Mouse (Mus musculus) retina, postnatal 7 days (tissue): ENCODE measurements at regions not wholly inside any gene's neighbourhood (a gene's known extent, or its start where the extent isn't known, plus 50 kb on each side); places are given as distances from the start of the nearest gene placed in this dataset.
"Not testable (repeated sequence)": the region's sequence is repeated elsewhere in the genome, so short reads cannot be mapped to it uniquely, and the experiment has no call there.

Experiments used
- DNase-seq: peaks from one replicate; pipeline ENCODE4 v3.0.0-alpha.2; 2012; ENCODE audit warnings: low read depth, low spot score

- DNase-seq = no peak
Measured at GRCm38 (mm10) chr8:37048912-37049692, 55.7 kb downstream of the AI429214 start.

GRCm38 (mm10) chr8:37049969-37050683, 56.7 kb downstream of the AI429214 start:
- DNase-seq = no peak

GRCm38 (mm10) chr8:37050684-37051028, 57.3 kb downstream of the AI429214 start:
- no peak for DNase-seq

GRCm38 (mm10) chr8:37056376-37056775, 63.0 kb downstream of the AI429214 start:
- DNase-seq = no peak

DNA sequence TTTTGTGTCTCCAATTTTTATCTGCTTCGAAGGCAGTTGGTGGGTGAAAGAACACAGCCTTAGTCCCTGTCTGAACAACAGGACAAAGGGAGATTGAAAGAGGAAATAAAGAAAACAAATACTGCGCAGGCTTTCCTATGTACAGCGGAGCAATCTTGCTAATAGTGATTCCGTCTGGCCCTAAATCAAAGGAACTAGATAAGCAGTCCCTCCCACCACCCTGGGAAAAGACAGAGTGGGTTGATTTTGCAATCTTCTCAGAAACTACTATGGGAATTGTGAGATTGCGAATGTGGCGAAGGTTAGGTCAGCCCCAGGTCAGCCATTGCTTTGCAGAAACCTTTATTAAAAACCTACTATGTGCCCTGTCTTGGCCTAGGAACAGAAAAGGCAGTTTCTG, 65.0 kb downstream of the AI429214 start:
- DNase-seq = no peak

GRCm38 (mm10) chr8:37062012-37062944, 68.9 kb downstream of the AI429214 start:
- DNase-seq = peak; percentile 80

DNA sequence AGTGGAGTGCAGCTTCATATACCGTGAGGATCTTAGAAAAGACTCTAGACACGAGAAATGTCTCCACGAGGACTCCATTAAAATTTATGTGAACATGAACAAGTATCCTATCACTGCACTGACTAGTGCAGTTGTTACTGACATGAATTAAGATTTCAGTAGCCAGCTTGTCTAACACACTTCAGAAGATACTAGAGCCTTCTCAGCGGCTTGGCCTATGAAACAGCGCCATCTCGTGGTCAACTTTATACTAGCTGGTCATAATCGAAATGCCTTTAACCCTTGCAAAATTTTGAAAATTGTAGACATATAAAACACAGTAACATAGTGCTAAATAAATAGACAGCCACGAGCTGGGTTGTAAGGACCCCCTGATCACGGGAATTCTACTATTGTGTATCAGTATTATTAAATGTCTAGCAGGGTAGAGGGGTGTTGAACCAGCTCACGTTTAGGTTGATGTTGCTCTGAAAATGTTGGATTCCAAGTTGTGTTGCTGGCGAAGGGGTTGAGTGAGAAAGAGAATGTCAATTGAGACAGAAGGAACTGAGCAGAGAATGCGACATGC, 70.4 kb downstream of the AI429214 start:
- peak; percentile 67 for DNase-seq

GRCm38 (mm10) chr8:37072905-37073304, 79.5 kb downstream of the AI429214 start:
- no peak for DNase-seq

DNA sequence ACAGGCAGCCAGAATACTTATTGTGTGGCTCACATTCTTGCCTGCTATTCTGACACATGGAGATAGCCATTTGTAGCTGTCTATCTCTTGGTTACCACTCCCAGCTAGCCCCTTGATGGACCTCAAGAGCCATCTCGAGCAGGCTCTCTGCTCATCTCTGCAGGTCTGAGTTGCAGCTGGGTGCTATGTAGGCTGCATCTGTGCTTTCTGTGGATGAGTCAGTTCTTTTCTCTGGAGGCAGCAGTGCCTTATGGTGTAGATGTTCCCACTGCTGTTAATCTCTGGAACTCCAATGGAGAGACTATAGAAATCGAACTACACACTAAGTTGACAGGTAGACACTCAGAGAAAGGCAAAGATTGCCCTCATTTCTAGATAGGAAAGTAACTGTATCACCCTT, 106.3 kb downstream of the AI429214 start:
- DNase-seq = no peak

- not testable (repeated sequence) for DNase-seq
Measured at GRCm38 (mm10) chr8:37112386-37112785, 119.0 kb downstream of the AI429214 start.

DNA sequence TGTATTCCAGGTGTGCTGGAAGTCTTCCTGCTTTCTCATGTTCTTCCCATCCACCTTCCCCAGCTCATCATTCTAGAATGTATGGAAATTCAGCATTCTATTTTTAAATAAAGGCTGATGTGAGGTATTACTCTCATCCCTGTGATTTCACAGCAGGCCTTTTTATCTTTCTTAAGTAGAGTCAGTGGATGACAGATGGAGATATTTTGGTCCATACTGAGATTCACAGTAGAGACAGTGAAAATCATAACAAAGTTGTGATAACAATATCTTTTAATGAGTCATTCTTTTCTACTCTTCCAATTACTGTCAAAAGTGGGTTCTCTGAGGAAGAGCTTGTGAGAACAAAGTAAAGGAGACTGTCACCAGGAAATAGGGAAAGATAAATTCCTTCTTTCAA, 132.4 kb downstream of the AI429214 start:
- no peak for DNase-seq

- DNase-seq = no peak
Measured at GRCm38 (mm10) chr8:37129670-37130069, 136.3 kb downstream of the AI429214 start.

DNA sequence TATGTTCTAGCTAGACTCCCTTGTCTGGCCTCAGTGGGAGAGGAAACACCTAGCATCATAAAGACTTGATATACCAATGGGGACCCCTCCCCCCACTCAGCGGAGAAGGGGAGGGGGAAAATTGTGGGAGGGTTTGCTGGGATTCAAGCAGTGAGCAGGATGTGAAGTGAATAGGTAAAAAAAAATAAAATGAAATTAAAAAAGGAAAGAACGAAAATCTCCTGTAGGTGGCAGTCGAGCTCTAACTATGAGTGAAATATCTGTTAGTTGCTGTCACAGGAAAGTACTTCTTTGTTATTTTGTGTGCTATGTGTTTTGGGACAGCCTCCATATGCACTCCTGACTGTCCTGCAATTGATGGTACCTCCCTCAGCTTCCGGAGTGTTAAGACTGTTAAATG, 138.6 kb downstream of the AI429214 start:
- DNase-seq = peak; percentile 21

GRCm38 (mm10) chr8:37134192-37134964, 141.0 kb downstream of the AI429214 start:
- DNase-seq = no peak

DNA sequence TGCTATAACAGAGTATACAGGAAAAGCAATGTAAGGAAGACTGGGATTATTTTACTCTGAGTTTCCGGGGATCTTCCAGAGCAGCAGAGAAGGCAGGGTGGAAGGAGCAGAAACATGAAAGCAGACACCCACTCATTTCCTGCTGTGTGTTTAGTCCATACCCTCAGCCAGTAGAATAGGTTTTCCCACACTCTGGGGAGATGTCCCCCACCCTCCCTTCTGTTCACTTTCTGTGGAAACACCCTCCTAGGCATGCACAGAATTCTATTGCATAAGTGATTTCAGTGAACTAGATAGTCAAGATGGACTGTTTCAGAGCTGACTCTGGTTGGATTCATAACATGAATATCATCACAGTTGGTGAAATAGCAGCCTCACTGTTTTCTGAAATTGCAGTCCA, 156.9 kb downstream of the AI429214 start:
- no peak for DNase-seq

GRCm38 (mm10) chr8:37154361-37154760, 161.0 kb downstream of the AI429214 start:
- DNase-seq = no peak

GRCm38 (mm10) chr8:37154946-37155345, 161.5 kb downstream of the AI429214 start:
- DNase-seq = no peak

DNA sequence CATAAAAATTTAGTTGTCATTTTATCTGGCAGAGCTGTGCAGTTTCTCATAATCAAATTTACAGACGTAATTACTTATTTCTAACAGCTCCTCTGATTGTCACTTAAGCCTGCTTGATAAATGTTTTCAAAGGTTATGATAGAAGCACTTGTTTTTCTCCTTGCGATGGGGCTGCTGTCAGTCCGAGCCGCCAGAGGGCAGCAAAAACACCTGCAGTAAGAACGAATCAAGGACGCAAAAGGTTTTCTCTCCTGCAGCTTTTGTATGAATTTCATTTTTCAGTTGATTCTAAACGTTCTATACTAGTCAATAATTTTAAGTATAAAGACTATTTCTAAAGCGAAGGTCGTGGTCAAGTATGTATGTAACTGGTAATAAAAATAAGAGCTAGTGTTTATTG, 166.1 kb downstream of the AI429214 start:
- peak; percentile 39 for DNase-seq

DNA sequence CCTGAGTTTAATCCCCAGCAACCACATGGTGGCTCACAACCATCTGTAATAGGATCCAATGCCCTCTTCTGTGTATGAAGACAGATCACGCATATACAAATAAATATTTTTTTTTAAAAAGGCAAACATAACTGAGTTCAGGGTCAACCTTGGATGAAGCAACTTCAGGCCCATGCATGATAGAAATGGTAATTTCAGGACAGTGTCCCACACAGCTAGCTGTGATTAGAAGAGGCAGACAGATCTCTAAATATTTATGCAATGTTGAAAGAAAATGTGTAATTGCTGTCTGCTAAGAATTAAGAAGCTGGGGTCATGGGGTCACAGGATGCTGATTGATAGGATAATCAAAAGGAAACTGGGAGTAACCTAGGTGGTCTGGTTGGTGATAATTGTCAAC, 203.5 kb downstream of the AI429214 start:
- DNase-seq = no peak

- DNase-seq = no peak
Measured at GRCm38 (mm10) chr8:37215894-37216293, 222.5 kb downstream of the AI429214 start.

GRCm38 (mm10) chr8:37227091-37227490, 233.7 kb downstream of the AI429214 start:
- DNase-seq = no peak
